Mouse (Mus musculus): ENCODE data around the gene Pbxip1. TPM values are rescaled to one million over a fixed set of nuclear protein-coding genes. Genes with fewer than 3 reads are reported as not detected.
A peak's percentile ranks its signal among the peaks of the same experiment; 100 is the strongest.

The Pbxip1 gene
- polyA plus RNA-seq, 1 experiment from 2014 or later: 21.7 TPM

DNA sequence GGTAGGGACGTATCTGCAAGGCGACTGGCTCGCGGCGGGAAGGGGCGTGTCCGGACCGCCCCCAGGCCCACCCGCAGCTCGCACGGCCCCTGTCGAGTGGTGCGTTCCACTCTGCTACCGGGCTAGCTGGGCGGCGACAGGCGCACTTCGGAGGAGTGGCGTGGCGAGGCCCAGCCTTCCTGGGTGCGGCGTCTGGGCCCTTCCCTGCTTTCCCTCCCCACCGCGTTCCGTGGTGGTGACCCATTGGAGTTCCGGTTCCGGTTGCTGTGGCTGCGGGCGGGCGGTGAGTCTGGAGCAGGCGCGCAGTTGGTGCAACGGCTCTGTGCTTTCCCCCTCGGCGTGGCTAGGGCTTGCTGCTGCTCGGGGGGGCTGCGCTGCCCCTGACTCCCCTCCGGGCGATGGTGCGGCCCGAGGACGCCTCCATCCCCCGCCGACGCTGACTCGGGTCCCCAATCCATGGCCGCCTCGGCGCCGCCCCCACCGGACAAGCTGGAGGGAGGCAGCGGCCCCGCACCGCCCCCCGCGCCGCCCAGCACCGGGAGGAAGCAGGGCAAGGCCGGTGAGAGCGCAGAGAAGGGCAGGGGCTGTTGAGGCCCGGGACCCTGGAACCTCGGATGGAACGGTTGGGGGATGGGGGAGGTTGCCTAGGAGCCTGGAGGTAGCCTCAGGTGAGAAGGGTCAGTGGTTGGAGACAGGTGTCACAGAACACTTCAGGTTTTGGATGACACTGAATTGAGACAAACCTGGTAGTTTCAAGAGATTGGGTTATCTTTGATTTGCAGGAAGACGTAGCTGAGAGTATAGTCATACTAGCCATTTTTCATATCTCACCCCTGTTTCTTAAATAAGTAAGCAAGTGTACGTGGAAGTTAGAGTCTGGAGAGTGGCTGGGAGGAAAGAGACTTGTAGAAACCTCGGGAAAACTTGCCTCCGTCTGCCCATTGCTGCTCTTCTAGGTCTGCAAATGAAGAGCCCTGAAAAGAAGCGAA is 6.0 kb upstream of the Pbxip1 start, which contains the start of gene Pygo2:
Gene Pygo2 (plus strand): TSS at position 44 of the 989 bp plus-strand sequence.
- peak within 1 kb of the TSS; percentile 90 for H3K9ac ChIP-seq (replicated peaks; ENCODE audit: low read depth, low read length)
- no peaks in the 10 kb centered on the region for H3K9me3 ChIP-seq (ENCODE audit: control insufficient read depth, low read depth, low read length)
- H3K4me3 ChIP-seq (ENCODE audit: low read depth, low read length): peak within 1 kb of the TSS; percentile 98
- H3K36me3 ChIP-seq (ENCODE audit: control insufficient read depth, insufficient read depth, low read length): peaks cover 43% of the 10 kb centered on the region
- no peaks in the 10 kb centered on the region for H3K27me3 ChIP-seq (ENCODE audit: control insufficient read depth, insufficient read depth, low read length)
- 3% methylated on average over 68 of the region's 68 CpGs for WGBS
- H3K4me1 ChIP-seq (ENCODE audit: control insufficient read depth, insufficient read depth, low read length): peaks cover 6% of the 10 kb centered on the region
- peak within 1 kb of the TSS; percentile 83 for H3K4me2 ChIP-seq (replicated peaks; ENCODE audit: low read depth, low read length)
- ATAC-seq (ENCODE audit: insufficient number of reproducible peaks, insufficient read depth, low FRiP score, low read depth): peak; percentile 99
- H3K27ac ChIP-seq (ENCODE audit: low read length): peak within 1 kb of the TSS; percentile 91

DNA sequence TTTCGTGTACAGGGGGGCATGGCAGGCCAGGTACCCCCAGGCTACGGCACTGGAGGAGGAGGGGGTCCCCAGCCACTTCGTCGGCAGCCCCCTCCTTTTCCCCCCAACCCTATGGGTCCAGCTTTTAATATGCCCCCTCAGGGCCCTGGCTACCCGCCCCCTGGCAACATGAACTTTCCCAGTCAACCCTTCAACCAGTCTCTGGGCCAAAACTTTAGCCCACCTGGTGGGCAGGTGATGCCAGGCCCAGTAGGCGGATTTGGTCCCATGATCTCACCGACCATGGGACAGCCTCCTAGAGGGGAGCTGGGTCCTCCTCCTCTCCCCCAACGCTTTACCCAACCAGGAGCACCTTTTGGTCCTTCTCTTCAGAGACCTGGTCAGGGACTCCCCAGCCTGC is 3.9 kb upstream of the Pbxip1 start:
- Histone ChIP-seq H3K4me1 (ENCODE audit: control insufficient read depth, insufficient read depth, low read length) (peaks cover 11% of the 10 kb centered on the region), H3K4me3 (ENCODE audit: low read depth, low read length) (no peak overlapping the region), H3K27me3 (ENCODE audit: control insufficient read depth, insufficient read depth, low read length) (no peaks in the 10 kb centered on the region), H3K9me3 (ENCODE audit: control insufficient read depth, low read depth, low read length) (no peaks in the 10 kb centered on the region), H3K9ac (replicated peaks; ENCODE audit: low read depth, low read length) (no peak overlapping the region), H3K36me3 (ENCODE audit: control insufficient read depth, insufficient read depth, low read length) (peaks cover 31% of the 10 kb centered on the region), H3K4me2 (replicated peaks; ENCODE audit: low read depth, low read length) (no peak overlapping the region), H3K27ac (ENCODE audit: low read length) (no peak overlapping the region)
- WGBS: 86% methylated on average over 8 of the region's 8 CpGs
- ATAC-seq (ENCODE audit: insufficient number of reproducible peaks, insufficient read depth, low FRiP score, low read depth): no peak

- no peak overlapping the region for H3K9ac ChIP-seq (replicated peaks; ENCODE audit: low read depth, low read length)
- 78% methylated on average over 11 of the region's 11 CpGs for WGBS
- H3K4me1 ChIP-seq (ENCODE audit: control insufficient read depth, insufficient read depth, low read length): peaks cover 11% of the 10 kb centered on the region
Observed at GRCm38 (mm10) chr3:89434532-89434931, 2.0 kb upstream of the Pbxip1 start.

GRCm38 (mm10) chr3:89435041-89435440 is 1.5 kb upstream of the Pbxip1 start:
- no peaks in the 10 kb centered on the region for H3K27me3 ChIP-seq (ENCODE audit: control insufficient read depth, insufficient read depth, low read length)
- WGBS: 73% methylated on average over 7 of the region's 7 CpGs
- no peak overlapping the region for H3K9ac ChIP-seq (replicated peaks; ENCODE audit: low read depth, low read length)
- H3K27ac ChIP-seq (ENCODE audit: low read length): no peak overlapping the region
- H3K4me2 ChIP-seq (replicated peaks; ENCODE audit: low read depth, low read length): no peak overlapping the region
- no peaks in the 10 kb centered on the region for H3K9me3 ChIP-seq (ENCODE audit: control insufficient read depth, low read depth, low read length)
- no peak overlapping the region for H3K4me3 ChIP-seq (ENCODE audit: low read depth, low read length)
- peaks cover 24% of the 10 kb centered on the region; the same call in 1 of the 2 replicates for H3K36me3 ChIP-seq (ENCODE audit: control insufficient read depth, insufficient read depth, low read length)
- no peak for ATAC-seq (ENCODE audit: insufficient number of reproducible peaks, insufficient read depth, low FRiP score, low read depth)
- H3K4me1 ChIP-seq (ENCODE audit: control insufficient read depth, insufficient read depth, low read length): peaks cover 11% of the 10 kb centered on the region

More at GRCm38 (mm10) chr3:89434532-89434931, 2.0 kb upstream of the Pbxip1 start:
- ATAC-seq (ENCODE audit: insufficient number of reproducible peaks, insufficient read depth, low FRiP score, low read depth): no peak
- no peaks in the 10 kb centered on the region for H3K27me3 ChIP-seq (ENCODE audit: control insufficient read depth, insufficient read depth, low read length)
- H3K9me3 ChIP-seq (ENCODE audit: control insufficient read depth, low read depth, low read length): no peaks in the 10 kb centered on the region
- no peak overlapping the region for H3K4me2 ChIP-seq (replicated peaks; ENCODE audit: low read depth, low read length)
- H3K36me3 ChIP-seq (ENCODE audit: control insufficient read depth, insufficient read depth, low read length): peaks cover 24% of the 10 kb centered on the region; the same call in 1 of the 2 replicates
- no peak overlapping the region for H3K27ac ChIP-seq (ENCODE audit: low read length)
- no peak overlapping the region for H3K4me3 ChIP-seq (ENCODE audit: low read depth, low read length)

- Histone ChIP-seq H3K4me3 (ENCODE audit: low read depth, low read length) (peak overlapping the region; percentile 43), H3K27ac (ENCODE audit: low read length) (peak overlapping the region; percentile 59; the same call in 1 of the 2 replicates), H3K36me3 (ENCODE audit: control insufficient read depth, insufficient read depth, low read length) (peaks cover 20% of the 10 kb centered on the region; the same call in 1 of the 2 replicates), H3K4me2 (replicated peaks; ENCODE audit: low read depth, low read length) (peak overlapping the region; percentile 55), H3K27me3 (ENCODE audit: control insufficient read depth, insufficient read depth, low read length) (no peaks in the 10 kb centered on the region), H3K9ac (replicated peaks; ENCODE audit: low read depth, low read length) (peak overlapping the region; percentile 37), H3K4me1 (ENCODE audit: control insufficient read depth, insufficient read depth, low read length) (0 out of 2 replicates have a peak, but pooled peaks cover 5% of the 10 kb centered on the region), H3K9me3 (ENCODE audit: control insufficient read depth, low read depth, low read length) (no peaks in the 10 kb centered on the region)
- 29% methylated on average over 5 of the region's 5 CpGs for WGBS
- peak; percentile 33; the same call in 1 of the 2 replicates for ATAC-seq (ENCODE audit: insufficient number of reproducible peaks, insufficient read depth, low FRiP score, low read depth)
Observed at GRCm38 (mm10) chr3:89437269-89437668, 763 bp downstream of the Pbxip1 start.

GRCm38 (mm10) chr3:89440691-89441090 is 4.2 kb downstream of the Pbxip1 start:
- H3K36me3 ChIP-seq (ENCODE audit: control insufficient read depth, insufficient read depth, low read length): no peaks in the 10 kb centered on the region; the same call in 1 of the 2 replicates
- H3K4me1 ChIP-seq (ENCODE audit: control insufficient read depth, insufficient read depth, low read length): 0 out of 2 replicates have a peak, but pooled peaks cover 5% of the 10 kb centered on the region
- WGBS: 96% methylated on average over 2 of the region's 2 CpGs
- H3K27ac ChIP-seq (ENCODE audit: low read length): no peak overlapping the region
- H3K4me3 ChIP-seq (ENCODE audit: low read depth, low read length): no peak overlapping the region
- ATAC-seq (ENCODE audit: insufficient number of reproducible peaks, insufficient read depth, low FRiP score, low read depth): no peak
- no peak overlapping the region for H3K9ac ChIP-seq (replicated peaks; ENCODE audit: low read depth, low read length)
- no peak overlapping the region for H3K4me2 ChIP-seq (replicated peaks; ENCODE audit: low read depth, low read length)
- H3K27me3 ChIP-seq (ENCODE audit: control insufficient read depth, insufficient read depth, low read length): no peaks in the 10 kb centered on the region
- H3K9me3 ChIP-seq (ENCODE audit: control insufficient read depth, low read depth, low read length): no peaks in the 10 kb centered on the region

GRCm38 (mm10) chr3:89448720-89449537 is 12.4 kb downstream of the Pbxip1 start:
- Histone ChIP-seq H3K9ac (replicated peaks; ENCODE audit: low read depth, low read length) (no peak overlapping the region), H3K27me3 (ENCODE audit: control insufficient read depth, insufficient read depth, low read length) (no peaks in the 10 kb centered on the region), H3K27ac (ENCODE audit: low read length) (no peak overlapping the region), H3K36me3 (ENCODE audit: control insufficient read depth, insufficient read depth, low read length) (peaks cover 14% of the 10 kb centered on the region; the same call in 1 of the 2 replicates), H3K4me3 (ENCODE audit: low read depth, low read length) (no peak overlapping the region), H3K9me3 (ENCODE audit: control insufficient read depth, low read depth, low read length) (no peaks in the 10 kb centered on the region), H3K4me2 (replicated peaks; ENCODE audit: low read depth, low read length) (no peak overlapping the region), H3K4me1 (ENCODE audit: control insufficient read depth, insufficient read depth, low read length) (peaks cover 3% of the 10 kb centered on the region; the same call in 1 of the 2 replicates)
- 64% methylated on average over 13 of the region's 13 CpGs for WGBS
- peak; percentile 57; the same call in 1 of the 2 replicates for ATAC-seq (ENCODE audit: insufficient number of reproducible peaks, insufficient read depth, low FRiP score, low read depth)

DNA sequence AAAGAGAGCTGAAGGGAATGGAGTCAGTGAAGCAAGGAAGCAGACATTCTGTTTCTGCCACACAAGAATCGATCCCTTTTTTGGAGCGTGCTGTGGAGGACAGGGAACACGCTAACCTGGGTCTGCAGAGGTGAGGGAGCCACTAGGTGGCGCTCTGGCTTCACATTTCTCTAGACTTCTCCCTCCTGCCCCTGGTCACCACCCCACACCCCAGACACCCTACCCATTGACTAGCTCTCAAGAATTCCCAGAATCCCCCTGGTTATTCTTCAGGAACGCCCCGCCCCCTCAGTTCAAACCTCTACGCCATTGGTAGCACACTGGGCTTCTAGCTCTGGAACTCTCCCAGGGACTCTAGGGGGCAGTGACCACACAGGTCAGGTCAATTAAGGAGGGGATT is 13.0 kb downstream of the Pbxip1 start:
- Histone ChIP-seq H3K27ac (ENCODE audit: low read length) (no peak overlapping the region), H3K9ac (replicated peaks; ENCODE audit: low read depth, low read length) (no peak overlapping the region), H3K4me3 (ENCODE audit: low read depth, low read length) (no peak overlapping the region), H3K4me1 (ENCODE audit: control insufficient read depth, insufficient read depth, low read length) (peaks cover 3% of the 10 kb centered on the region; the same call in 1 of the 2 replicates), H3K4me2 (replicated peaks; ENCODE audit: low read depth, low read length) (no peak overlapping the region), H3K27me3 (ENCODE audit: control insufficient read depth, insufficient read depth, low read length) (no peaks in the 10 kb centered on the region), H3K36me3 (ENCODE audit: control insufficient read depth, insufficient read depth, low read length) (peaks cover 14% of the 10 kb centered on the region; the same call in 1 of the 2 replicates), H3K9me3 (ENCODE audit: control insufficient read depth, low read depth, low read length) (no peaks in the 10 kb centered on the region)
- 45% methylated on average over 7 of the region's 7 CpGs for WGBS
- ATAC-seq (ENCODE audit: insufficient number of reproducible peaks, insufficient read depth, low FRiP score, low read depth): peak; percentile 33; the same call in 1 of the 2 replicates
